Mouse (Mus musculus): Measurements from ENCODE around the gene Pigl. TPM values are rescaled to one million over a fixed set of nuclear protein-coding genes. Genes with fewer than 3 reads are reported as not detected.

The Pigl gene
- polyA plus RNA-seq, 1 experiment from 2014 or later, result 11.5 TPM

DNA sequence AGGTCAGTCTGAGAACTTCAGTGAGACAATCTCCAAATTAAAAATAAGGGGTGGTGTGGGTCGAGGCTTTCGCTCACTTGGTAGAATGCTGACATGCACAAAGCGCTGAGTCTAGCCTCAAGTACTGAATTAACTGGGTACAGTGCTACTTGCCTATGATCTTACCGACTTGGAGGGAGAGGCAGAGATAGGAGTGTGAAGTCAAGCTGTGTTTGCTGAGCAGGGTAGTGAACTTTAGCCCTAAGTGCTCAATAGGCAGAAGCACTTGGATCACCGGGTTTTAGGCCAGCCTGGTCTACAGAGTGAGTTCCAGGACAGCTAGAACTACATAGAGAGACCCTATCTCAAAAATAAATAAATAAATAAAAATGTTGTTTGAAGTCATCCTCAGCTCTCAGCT lies 98.9 kb downstream of the Pigl start:
- peaks cover 16% of the 10 kb centered on the region; the same call in 1 of the 2 replicates for H3K4me1 ChIP-seq (ENCODE audit: insufficient read depth)
- no peak for DNase-seq
- TF ChIP-seq CTCF (IDR thresholded peaks at IDR 0.05; ENCODE audit: low read depth), result no peak
- H3K27ac ChIP-seq (ENCODE audit: low read depth), result no peak overlapping the region
- no peaks in the 10 kb centered on the region for H3K9me3 ChIP-seq (ENCODE audit: low read depth, low read length)
- peaks cover 27% of the 10 kb centered on the region for H3K36me3 ChIP-seq (ENCODE audit: insufficient read depth)
- ATAC-seq (ENCODE audit: insufficient read depth), result no peak
- H3K9ac ChIP-seq, result no peak overlapping the region
- H3K27me3 ChIP-seq (ENCODE audit: insufficient read depth, low read length), result no peaks in the 10 kb centered on the region
- H3K4me3 ChIP-seq (ENCODE audit: low read depth, low read length), result no peak overlapping the region
- H3K4me2 ChIP-seq, result no peak overlapping the region
- 44% methylated on average over 5 of the region's 5 CpGs for WGBS

GRCm38 (mm10) chr11:62558152-62558551 lies 99.9 kb downstream of the Pigl start:
- no peak for DNase-seq
- Histone ChIP-seq H3K9me3 (ENCODE audit: low read depth, low read length) (no peaks in the 10 kb centered on the region), H3K4me1 (ENCODE audit: insufficient read depth) (peaks cover 16% of the 10 kb centered on the region; the same call in 1 of the 2 replicates), H3K4me2 (no peak overlapping the region), H3K4me3 (ENCODE audit: low read depth, low read length) (no peak overlapping the region), H3K27ac (ENCODE audit: low read depth) (no peak overlapping the region), H3K27me3 (ENCODE audit: insufficient read depth, low read length) (no peaks in the 10 kb centered on the region), H3K36me3 (ENCODE audit: insufficient read depth) (peaks cover 24% of the 10 kb centered on the region), H3K9ac (no peak overlapping the region)
- no peak for TF ChIP-seq CTCF (IDR thresholded peaks at IDR 0.05; ENCODE audit: low read depth)
- ATAC-seq (ENCODE audit: insufficient read depth), result no peak
- WGBS, result 47% methylated on average over 2 of the region's 2 CpGs

DNA sequence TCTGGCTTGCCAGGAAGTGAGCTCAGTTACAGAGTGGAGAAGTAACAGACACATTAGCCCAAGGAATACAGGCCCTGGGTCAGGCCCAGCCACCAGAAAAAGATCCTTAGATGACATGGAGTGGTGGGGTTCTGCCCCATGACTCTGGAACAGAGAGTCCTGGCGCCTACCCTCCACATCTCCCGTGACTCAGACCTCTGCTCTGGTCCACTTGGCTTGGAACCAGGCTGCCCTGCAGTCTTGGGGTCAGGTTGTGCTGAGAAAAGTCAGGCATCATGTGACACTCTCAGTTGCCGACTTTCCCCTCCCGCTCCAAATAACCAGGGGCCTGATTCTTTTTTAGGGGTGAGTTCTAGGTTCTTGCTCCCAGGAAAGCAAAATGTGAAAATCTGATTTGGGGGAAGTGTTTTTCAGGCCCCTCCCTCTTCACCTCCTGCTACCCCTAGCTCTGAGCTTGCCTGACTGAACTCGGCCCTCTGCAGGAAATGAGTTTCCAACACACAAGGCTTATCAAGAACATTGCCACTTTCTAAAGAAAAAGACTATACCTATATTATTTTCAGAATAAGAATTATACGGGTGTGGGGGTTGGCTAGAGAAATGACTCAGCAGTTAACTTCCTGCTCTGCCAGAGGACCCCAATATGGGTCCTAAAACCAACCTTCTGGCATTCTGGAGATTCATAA lies 100.8 kb downstream of the Pigl start:
- Histone ChIP-seq H3K4me3 (ENCODE audit: low read depth, low read length) (no peak overlapping the region), H3K36me3 (ENCODE audit: insufficient read depth) (peaks cover 14% of the 10 kb centered on the region), H3K27ac (ENCODE audit: low read depth) (no peak overlapping the region), H3K4me2 (no peak overlapping the region), H3K4me1 (ENCODE audit: insufficient read depth) (peaks cover 6% of the 10 kb centered on the region; the same call in 1 of the 2 replicates), H3K9me3 (ENCODE audit: low read depth, low read length) (no peaks in the 10 kb centered on the region), H3K9ac (no peak overlapping the region), H3K27me3 (ENCODE audit: insufficient read depth, low read length) (no peaks in the 10 kb centered on the region)
- DNase-seq, result no peak
- WGBS, result 42% methylated on average over 6 of the region's 6 CpGs
- TF ChIP-seq CTCF (IDR thresholded peaks at IDR 0.05; ENCODE audit: low read depth), result no peak
- ATAC-seq (ENCODE audit: insufficient read depth), result no peak

- Histone ChIP-seq H3K4me2 (peak overlapping the region; percentile 62), H3K27ac (ENCODE audit: low read depth) (no peak overlapping the region), H3K4me3 (ENCODE audit: low read depth, low read length) (peak overlapping the region; percentile 29), H3K27me3 (ENCODE audit: insufficient read depth, low read length) (no peaks in the 10 kb centered on the region), H3K9me3 (ENCODE audit: low read depth, low read length) (no peaks in the 10 kb centered on the region), H3K36me3 (ENCODE audit: insufficient read depth) (no peaks in the 10 kb centered on the region), H3K9ac (0 out of 2 replicates have a peak overlapping the region, but pooled peaks have one; percentile 39), H3K4me1 (ENCODE audit: insufficient read depth) (0 out of 2 replicates have a peak, but pooled peaks cover 2% of the 10 kb centered on the region)
- DNase-seq (peak; percentile 47), ATAC-seq (ENCODE audit: insufficient read depth) (no peak)
- TF ChIP-seq CTCF (IDR thresholded peaks at IDR 0.05; ENCODE audit: low read depth), result no peak
- WGBS, result 28% methylated on average over 43 of the region's 43 CpGs
Measured at GRCm38 (mm10) chr11:62560463-62561016, 102.3 kb downstream of the Pigl start.

- 72% methylated on average over 2 of the region's 2 CpGs for WGBS
- TF ChIP-seq CTCF (IDR thresholded peaks at IDR 0.05; ENCODE audit: low read depth), result no peak
- H3K4me1 ChIP-seq (ENCODE audit: insufficient read depth), result 0 out of 2 replicates have a peak, but pooled peaks cover 2% of the 10 kb centered on the region
- DNase-seq, result no peak
- no peak overlapping the region for H3K4me2 ChIP-seq
- H3K27ac ChIP-seq (ENCODE audit: low read depth), result no peak overlapping the region
- H3K9ac ChIP-seq, result no peak overlapping the region
- ATAC-seq (ENCODE audit: insufficient read depth), result no peak
- H3K9me3 ChIP-seq (ENCODE audit: low read depth, low read length), result no peaks in the 10 kb centered on the region
- no peak overlapping the region for H3K4me3 ChIP-seq (ENCODE audit: low read depth, low read length)
- H3K36me3 ChIP-seq (ENCODE audit: insufficient read depth), result no peaks in the 10 kb centered on the region
- H3K27me3 ChIP-seq (ENCODE audit: insufficient read depth, low read length), result no peaks in the 10 kb centered on the region
Measured at GRCm38 (mm10) chr11:62563590-62563989, 105.3 kb downstream of the Pigl start.

Other genes starting within 250 kb of the Pigl start
- gene Adora2b, start 209.5 kb upstream of the Pigl start, polyA plus RNA-seq (2014; fragmentation: Nextera tagmentation; extraction: Ambion mirVana), result 2.0 and 2.9 TPM in 2 replicates
- 16.4 and 21.1 TPM in 2 replicates for gene Zswim7, start 177.1 kb upstream of the Pigl start, polyA plus RNA-seq (2014; fragmentation: Nextera tagmentation; extraction: Ambion mirVana)
- 15.0 and 17.0 TPM in 2 replicates for gene Ttc19, start 177.0 kb upstream of the Pigl start, polyA plus RNA-seq (2014; fragmentation: Nextera tagmentation; extraction: Ambion mirVana)
- gene Ncor1, start 81 bp downstream of the Pigl start, polyA plus RNA-seq (2014; fragmentation: Nextera tagmentation; extraction: Ambion mirVana), result 177 TPM in 2 replicates
- gene Cenpv, start 80.8 kb downstream of the Pigl start, polyA plus RNA-seq (2014; fragmentation: Nextera tagmentation; extraction: Ambion mirVana), result 18.2 and 18.9 TPM in 2 replicates
- 2,928 and 2,952 TPM in 2 replicates for gene Ubb, start 92.7 kb downstream of the Pigl start, polyA plus RNA-seq (2014; fragmentation: Nextera tagmentation; extraction: Ambion mirVana)
- gene Trpv2, start 116.0 kb downstream of the Pigl start, polyA plus RNA-seq (2014; fragmentation: Nextera tagmentation; extraction: Ambion mirVana), result 3.9 and 4.2 TPM in 2 replicates
- 14.1 and 16.4 TPM in 2 replicates for gene Lrrc75a, start 190.1 kb downstream of the Pigl start, polyA plus RNA-seq (2014; fragmentation: Nextera tagmentation; extraction: Ambion mirVana)
- gene Mmgt2, start 190.2 kb downstream of the Pigl start, polyA plus RNA-seq (2014; fragmentation: Nextera tagmentation; extraction: Ambion mirVana), result 42.7 and 42.8 TPM in 2 replicates

Measured in lung, embryonic 14.5 days (tissue).